Mouse (Mus musculus) E14TG2a.4 (cell line): Measurements from ENCODE around the gene Syf2.

ENCODE experiments used
- H3K27me3 ChIP-seq: 2 replicates; pipeline ENCODE4 v1.6.1; 2014; ENCODE audit warnings: low read length, control low read depth; ENCODE audit not compliant: insufficient read depth
- H3K36me3 ChIP-seq: 2 replicates; pipeline ENCODE4 v1.6.1; 2014; ENCODE audit warnings: low read length, control low read depth; ENCODE audit not compliant: insufficient read depth
- H3K4me1 ChIP-seq: replicated peaks from 2 replicates; pipeline ENCODE4 v1.6.1; 2014; ENCODE audit warnings: low read depth, low read length, control low read depth
- H3K4me3 ChIP-seq: replicated peaks from 2 replicates; pipeline ENCODE4 v1.5.1; 2014; ENCODE audit warnings: mild to moderate bottlenecking, low read length
- H3K9me3 ChIP-seq: 2 replicates; pipeline ENCODE4 v1.6.1; 2014; ENCODE audit warnings: low read length, control low read depth
- CTCF ChIP-seq: conservative IDR thresholded peaks from 2 replicates; pipeline ENCODE4 v1.5.1; 2014; ENCODE audit warnings: low read length
- NANOG ChIP-seq: IDR thresholded peaks from 2 replicates; pipeline ENCODE4 v1.6.1; 2014; ENCODE audit warnings: borderline replicate concordance, low read length, mixed read lengths
- POU5F1 ChIP-seq: IDR thresholded peaks from 2 replicates; pipeline ENCODE4 v1.6.1; 2014; ENCODE audit warnings: low read length, borderline replicate concordance

Gene Syf2

GRCm38 (mm10) chr4:134921703-134922102 is 9.0 kb upstream of the Syf2 start:
- Histone ChIP-seq H3K4me1 (peaks cover 56% of the 10 kb centered on the region), H3K9me3 (no peaks in the 10 kb centered on the region), H3K36me3 (peaks cover 27% of the 10 kb centered on the region), H3K27me3 (no peaks in the 10 kb centered on the region), H3K4me3 (no peak overlapping the region)
- TF ChIP-seq NANOG (no peak), POU5F1 (no peak), CTCF (no peak)

DNA sequence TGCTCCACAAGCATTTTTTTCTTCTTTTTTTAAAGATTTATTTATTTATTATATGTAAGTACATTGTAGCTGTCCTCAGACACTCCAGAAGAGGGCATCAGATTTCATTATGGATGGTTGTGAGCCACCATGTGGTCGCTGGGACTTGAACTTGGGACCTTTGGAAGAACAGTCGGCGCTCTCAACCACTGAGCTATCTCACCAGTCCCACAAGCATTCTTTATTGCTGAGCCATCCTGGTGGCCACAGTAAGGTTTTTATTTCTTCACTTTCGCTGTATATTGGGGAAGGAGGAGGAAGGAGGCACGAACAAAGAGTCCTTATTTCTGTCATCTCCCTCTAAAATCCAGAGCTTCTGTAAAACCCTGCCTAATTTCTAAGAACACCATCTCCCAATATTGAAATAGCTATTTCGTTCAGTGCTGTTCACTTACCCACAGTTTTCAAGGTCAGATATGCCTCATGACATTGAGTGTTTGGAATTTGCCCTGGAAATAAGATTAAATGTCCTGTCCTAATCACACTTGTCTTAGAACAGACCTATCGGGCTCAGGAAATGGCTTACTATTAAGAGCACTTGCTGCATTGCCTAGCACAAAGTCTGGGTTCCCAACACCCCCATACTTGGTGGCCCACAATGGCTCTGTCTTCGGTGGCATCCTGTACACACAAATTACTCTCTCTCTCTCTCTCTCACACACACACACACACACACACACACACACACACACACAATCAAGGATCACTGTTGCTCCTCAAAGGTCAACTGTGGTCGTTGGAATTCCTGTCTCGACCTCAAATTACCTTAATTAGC is 8.4 kb upstream of the Syf2 start:
- Histone ChIP-seq H3K4me3 (peak overlapping the region; percentile 94), H3K36me3 (peaks cover 33% of the 10 kb centered on the region), H3K4me1 (peaks cover 59% of the 10 kb centered on the region), H3K27me3 (no peaks in the 10 kb centered on the region), H3K9me3 (no peaks in the 10 kb centered on the region)
- TF ChIP-seq CTCF (no peak), NANOG (no peak), POU5F1 (no peak)

DNA sequence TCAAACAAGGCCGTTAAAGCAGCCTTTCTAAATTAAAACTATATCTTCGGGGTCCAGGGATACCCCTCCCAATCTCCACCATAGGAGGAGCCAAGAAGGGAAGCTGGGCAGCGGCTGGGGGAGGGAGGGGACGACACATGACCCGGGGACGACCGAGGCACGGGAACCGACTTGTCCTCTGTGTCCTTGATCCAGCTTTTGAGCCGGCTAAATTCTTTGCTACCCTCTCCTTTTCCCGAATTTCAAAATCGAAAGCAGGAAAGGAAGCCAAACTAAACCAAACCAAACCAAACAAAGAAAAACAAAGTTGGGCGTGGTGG is 7.8 kb upstream of the Syf2 start:
- Histone ChIP-seq H3K9me3 (no peaks in the 10 kb centered on the region), H3K4me1 (peaks cover 62% of the 10 kb centered on the region), H3K36me3 (peaks cover 39% of the 10 kb centered on the region), H3K27me3 (no peaks in the 10 kb centered on the region), H3K4me3 (peak overlapping the region; percentile 94)
- TF ChIP-seq NANOG (no peak), CTCF (no peak), POU5F1 (no peak)

DNA sequence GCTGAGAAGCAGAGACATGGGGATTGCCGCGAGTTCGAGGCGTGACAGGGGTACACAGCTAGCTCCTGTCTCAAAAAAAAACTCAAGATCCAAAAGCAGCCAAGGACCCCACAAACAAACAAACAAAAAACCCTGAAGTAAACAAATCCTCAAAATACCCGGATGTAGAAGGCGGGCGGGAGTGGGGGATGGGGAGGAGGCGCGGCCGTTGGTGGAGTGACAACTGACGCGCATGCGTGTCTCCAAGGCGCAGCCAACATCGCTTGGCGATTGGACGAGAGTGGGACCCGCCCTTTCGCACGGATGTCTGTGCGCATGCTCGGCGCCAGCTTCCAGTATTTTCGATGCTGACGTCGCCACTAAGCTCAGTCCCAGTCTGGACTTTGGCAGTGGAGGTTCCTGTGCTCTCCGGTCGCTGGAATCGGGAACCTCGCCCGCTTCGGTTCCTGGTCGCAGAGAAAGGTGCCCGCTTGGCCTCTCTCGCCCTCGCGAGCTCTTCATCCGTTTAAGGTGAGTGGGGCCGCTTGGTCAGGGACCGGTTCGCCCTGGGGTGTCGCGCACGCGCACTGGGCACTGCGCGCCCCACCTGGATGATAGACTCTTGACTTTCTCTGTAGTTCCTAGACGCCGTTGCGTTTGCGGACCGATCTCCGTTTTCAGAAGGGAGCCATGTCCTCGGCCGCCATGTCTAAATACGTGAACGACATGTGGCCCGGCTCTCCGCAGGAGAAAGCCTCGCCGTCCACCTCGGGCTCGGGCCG is 7.3 kb upstream of the Syf2 start, which contains the start of gene Rsrp1:
Gene Rsrp1, plus strand, starts transcription at position 335 of the 761 bp plus-strand sequence.
- Histone ChIP-seq H3K36me3 (peaks cover 44% of the 10 kb centered on the region), H3K27me3 (no peaks in the 10 kb centered on the region), H3K4me3 (peak within 1 kb of the TSS; percentile 94), H3K4me1 (peaks cover 62% of the 10 kb centered on the region), H3K9me3 (no peaks in the 10 kb centered on the region)
- TF ChIP-seq NANOG (no peak), POU5F1 (peak; percentile 34; the same call in 1 of the 2 replicates)

DNA sequence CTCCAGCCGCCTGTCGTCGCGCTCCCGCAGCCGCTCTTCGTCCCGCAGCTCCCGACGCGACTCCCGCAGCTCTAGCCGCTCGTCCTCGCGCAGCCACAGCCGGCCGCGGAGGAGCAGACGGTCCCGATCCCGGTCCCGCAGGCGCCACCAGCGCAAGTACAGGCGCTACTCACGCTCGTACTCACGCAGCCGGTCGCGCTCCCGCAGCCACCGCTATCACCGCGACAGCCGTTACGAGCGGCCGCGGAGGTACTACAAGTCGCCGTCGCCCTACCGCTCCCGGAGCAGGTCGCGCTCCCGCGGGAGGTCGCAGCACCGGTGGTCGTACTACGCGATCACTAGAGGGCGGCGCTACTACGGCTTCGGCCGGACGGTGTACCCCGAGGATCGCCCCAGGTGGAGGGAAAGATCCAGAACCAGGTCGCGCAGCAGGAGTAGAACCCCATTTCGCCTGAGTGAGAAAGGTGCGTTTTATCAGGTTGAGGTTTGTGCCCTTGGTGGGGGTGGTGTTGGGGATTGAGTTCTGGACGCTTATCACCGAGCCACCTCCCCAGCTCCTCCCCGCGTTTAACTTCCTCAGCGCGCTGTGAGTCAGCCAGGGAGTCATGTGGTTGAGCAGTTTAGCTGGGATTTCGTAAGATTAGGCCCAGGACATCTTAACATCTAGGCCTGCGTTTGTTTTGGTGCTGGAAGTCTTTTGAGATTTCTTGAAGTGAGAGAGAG is 6.5 kb upstream of the Syf2 start:
- peaks cover 57% of the 10 kb centered on the region for H3K4me1 ChIP-seq
- TF ChIP-seq CTCF = no peak

GRCm38 (mm10) chr4:134925206-134925605 is 5.5 kb upstream of the Syf2 start:
- Histone ChIP-seq H3K4me1 (peaks cover 52% of the 10 kb centered on the region), H3K27me3 (no peaks in the 10 kb centered on the region), H3K9me3 (no peaks in the 10 kb centered on the region), H3K36me3 (peaks cover 50% of the 10 kb centered on the region), H3K4me3 (peak overlapping the region; percentile 94)
- TF ChIP-seq CTCF (no peak), POU5F1 (no peak), NANOG (no peak)

More for the DNA sequence above, 6.5 kb upstream of the Syf2 start:
- no peaks in the 10 kb centered on the region for H3K27me3 ChIP-seq
- H3K4me3 ChIP-seq = peak overlapping the region; percentile 94
- H3K36me3 ChIP-seq = peaks cover 49% of the 10 kb centered on the region
- H3K9me3 ChIP-seq = no peaks in the 10 kb centered on the region

DNA sequence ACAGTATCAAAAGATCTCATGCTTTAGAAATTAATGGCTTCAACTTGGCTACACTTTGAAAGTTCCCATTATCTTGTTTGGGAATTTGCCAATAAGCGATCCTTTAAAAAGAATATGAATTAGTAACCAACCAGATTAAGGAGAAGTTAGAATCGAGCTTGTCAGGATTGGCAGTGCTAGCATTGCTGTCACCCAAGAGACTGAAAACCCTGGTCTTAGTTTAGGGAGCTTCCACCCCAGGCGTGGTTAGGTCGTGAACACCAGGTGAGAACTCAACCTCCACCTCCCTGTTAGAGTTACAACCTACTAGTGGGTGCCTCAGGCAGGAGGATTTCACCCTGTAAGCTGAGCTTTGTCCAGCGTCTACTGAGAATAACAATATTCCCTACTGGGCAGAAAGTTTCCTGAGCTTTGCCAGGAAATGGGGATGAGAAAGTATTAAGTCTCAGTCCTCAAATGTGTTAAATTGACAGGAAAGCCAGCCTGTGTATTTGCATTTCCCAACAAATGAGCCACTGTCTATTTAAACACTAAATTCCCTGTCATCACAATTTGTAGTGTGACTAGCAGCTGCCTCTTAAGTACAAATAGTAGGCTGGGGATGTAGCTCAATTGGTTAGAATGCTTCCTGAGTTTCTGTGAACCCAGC is 2.8 kb upstream of the Syf2 start:
- no peak overlapping the region for H3K4me3 ChIP-seq
- H3K27me3 ChIP-seq = no peaks in the 10 kb centered on the region
- H3K9me3 ChIP-seq = no peaks in the 10 kb centered on the region
- H3K4me1 ChIP-seq = peaks cover 52% of the 10 kb centered on the region
- no peak for TF ChIP-seq NANOG
- H3K36me3 ChIP-seq = peaks cover 60% of the 10 kb centered on the region

- Histone ChIP-seq H3K36me3 (peaks cover 65% of the 10 kb centered on the region), H3K9me3 (no peaks in the 10 kb centered on the region), H3K4me3 (no peak overlapping the region), H3K4me1 (peaks cover 52% of the 10 kb centered on the region), H3K27me3 (no peaks in the 10 kb centered on the region)
- TF ChIP-seq NANOG (no peak), CTCF (no peak), POU5F1 (no peak)
Observed at GRCm38 (mm10) chr4:134928464-134928836, 2.2 kb upstream of the Syf2 start.

DNA sequence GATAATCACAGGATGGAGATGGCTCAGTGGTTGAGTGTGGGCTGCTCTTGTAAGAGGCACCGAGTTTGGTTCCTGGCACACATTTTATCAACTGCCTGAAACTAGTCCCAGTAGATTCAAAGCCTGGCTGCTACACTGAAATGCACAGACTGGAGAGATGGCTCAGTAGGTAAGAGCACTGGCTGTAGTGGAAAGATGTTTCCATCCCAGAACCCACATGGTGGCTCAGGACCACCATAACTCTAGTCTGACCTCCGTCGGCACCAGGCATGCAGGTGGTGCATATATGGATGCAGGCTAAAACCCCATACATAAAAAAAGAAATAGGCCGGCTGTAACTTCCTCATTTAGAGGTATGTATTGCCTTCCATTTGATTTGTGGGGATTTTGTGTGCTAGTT is 1.2 kb upstream of the Syf2 start:
- peaks cover 60% of the 10 kb centered on the region for H3K4me1 ChIP-seq

More for the DNA sequence above, 1.2 kb upstream of the Syf2 start:
- H3K9me3 ChIP-seq = no peaks in the 10 kb centered on the region
- H3K36me3 ChIP-seq = peaks cover 71% of the 10 kb centered on the region
- no peaks in the 10 kb centered on the region for H3K27me3 ChIP-seq
- no peak for TF ChIP-seq CTCF
- no peak for TF ChIP-seq POU5F1
- no peak overlapping the region for H3K4me3 ChIP-seq
